Mouse (Mus musculus): Measurements from ENCODE around the gene Tmem176b. TPM values are rescaled to one million over a fixed set of nuclear protein-coding genes. Genes with fewer than 3 reads are reported as not detected.
"Not testable (repeated sequence)": the region's sequence is repeated elsewhere in the genome, so short reads cannot be mapped to it uniquely, and the experiment has no call there.

The Tmem176b gene
- total and polyA plus RNA-seq, 2 experiments, result 92.9 to 394 TPM

GRCm38 (mm10) chr6:48867158-48867557 lies 25.9 kb upstream of the Tmem176b start:
- DNase-seq (ENCODE audit: extremely low read depth, low read depth, low spot score), result no peak
- Histone ChIP-seq H3K4me1 (ENCODE audit: control insufficient read depth, insufficient read depth, low read length) (peaks cover 4% of the 10 kb centered on the region; the same call in 1 of the 2 replicates), H3K27ac (replicated peaks; ENCODE audit: insufficient read depth, low read depth, low read length) (no peak overlapping the region), H3K36me3 (ENCODE audit: control insufficient read depth, insufficient read depth, low read length) (no peaks in the 10 kb centered on the region), H3K79me2 (ENCODE audit: control insufficient read depth, insufficient read depth, low read length) (no peaks in the 10 kb centered on the region), H3K9ac (ENCODE audit: low read depth, low read length) (no peak overlapping the region), H3K4me3 (ENCODE audit: insufficient read depth, low read depth, low read length) (no peak overlapping the region), H3K27me3 (ENCODE audit: control insufficient read depth, insufficient read depth, low read length) (no peaks in the 10 kb centered on the region)
- 85% methylated on average over 4 of the region's 4 CpGs for WGBS
- TF ChIP-seq POLR2A (IDR thresholded peaks at IDR 0.05; ENCODE audit: extremely low read depth, insufficient read depth, low read length) (no peak), CTCF (IDR thresholded peaks at IDR 0.05; ENCODE audit: low read depth, low read length) (no peak)

- H3K9ac ChIP-seq (ENCODE audit: low read depth, low read length); H3K4me1 ChIP-seq (ENCODE audit: control insufficient read depth, insufficient read depth, low read length); H3K27me3 ChIP-seq (ENCODE audit: control insufficient read depth, insufficient read depth, low read length); H3K27ac ChIP-seq (replicated peaks; ENCODE audit: insufficient read depth, low read depth, low read length); H3K79me2 ChIP-seq (ENCODE audit: control insufficient read depth, insufficient read depth, low read length); H3K36me3 ChIP-seq (ENCODE audit: control insufficient read depth, insufficient read depth, low read length); DNase-seq (ENCODE audit: extremely low read depth, low read depth, low spot score); H3K4me3 ChIP-seq (ENCODE audit: insufficient read depth, low read depth, low read length): not testable (repeated sequence)
- WGBS, result 73% methylated on average over 1 of the region's 1 CpGs
Observed at GRCm38 (mm10) chr6:48866355-48866950, 25.2 kb upstream of the Tmem176b start.

DNA sequence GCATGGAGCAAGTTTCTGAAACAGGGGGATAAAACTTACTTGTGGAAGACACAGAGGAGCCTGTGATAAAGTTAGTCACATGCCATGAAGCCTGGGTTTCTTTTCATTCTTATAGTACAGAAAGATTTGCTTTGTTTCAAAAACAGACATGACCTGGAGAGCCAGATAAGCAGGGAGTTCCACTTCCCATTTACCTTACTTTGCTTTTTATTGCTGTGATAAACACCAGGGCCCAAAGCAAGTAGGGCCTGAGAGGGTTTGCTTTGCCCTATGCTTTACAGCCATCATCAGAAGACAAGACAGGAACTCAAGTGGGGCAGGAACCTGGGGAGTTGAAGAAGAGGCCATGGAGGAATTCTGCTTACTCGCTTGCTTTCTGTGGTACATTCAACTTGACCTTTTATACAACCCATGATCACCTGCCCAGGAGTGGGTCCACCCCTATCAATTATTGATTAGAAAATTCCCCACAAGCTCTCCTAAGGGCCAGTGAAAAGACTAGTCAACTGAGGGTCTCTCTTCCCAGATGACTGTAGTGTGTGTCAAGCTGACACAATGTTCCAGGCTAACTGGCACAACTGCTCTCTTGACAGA lies 24.0 kb upstream of the Tmem176b start:
- Histone ChIP-seq H3K79me2 (ENCODE audit: control insufficient read depth, insufficient read depth, low read length) (no peaks in the 10 kb centered on the region), H3K4me3 (ENCODE audit: insufficient read depth, low read depth, low read length) (no peak overlapping the region), H3K27me3 (ENCODE audit: control insufficient read depth, insufficient read depth, low read length) (no peaks in the 10 kb centered on the region), H3K4me1 (ENCODE audit: control insufficient read depth, insufficient read depth, low read length) (peaks cover 4% of the 10 kb centered on the region; the same call in 1 of the 2 replicates), H3K27ac (replicated peaks; ENCODE audit: insufficient read depth, low read depth, low read length) (no peak overlapping the region), H3K9ac (ENCODE audit: low read depth, low read length) (no peak overlapping the region), H3K36me3 (ENCODE audit: control insufficient read depth, insufficient read depth, low read length) (no peaks in the 10 kb centered on the region)
- no peak for DNase-seq (ENCODE audit: extremely low read depth, low read depth, low spot score)
- no peak for TF ChIP-seq CTCF (IDR thresholded peaks at IDR 0.05; ENCODE audit: low read depth, low read length)
- no peak for TF ChIP-seq POLR2A (IDR thresholded peaks at IDR 0.05; ENCODE audit: extremely low read depth, insufficient read depth, low read length)
- WGBS, result 81% methylated on average over 1 of the region's 1 CpGs

- H3K36me3 ChIP-seq (ENCODE audit: control insufficient read depth, insufficient read depth, low read length), result no peaks in the 10 kb centered on the region
- no peak for DNase-seq (ENCODE audit: extremely low read depth, low read depth, low spot score)
- no peaks in the 10 kb centered on the region for H3K79me2 ChIP-seq (ENCODE audit: control insufficient read depth, insufficient read depth, low read length)
- peaks cover 4% of the 10 kb centered on the region; the same call in 1 of the 2 replicates for H3K4me1 ChIP-seq (ENCODE audit: control insufficient read depth, insufficient read depth, low read length)
- H3K27ac ChIP-seq (replicated peaks; ENCODE audit: insufficient read depth, low read depth, low read length), result no peak overlapping the region
- H3K27me3 ChIP-seq (ENCODE audit: control insufficient read depth, insufficient read depth, low read length), result no peaks in the 10 kb centered on the region
- WGBS, result 48% methylated on average over 3 of the region's 3 CpGs
- no peak overlapping the region for H3K9ac ChIP-seq (ENCODE audit: low read depth, low read length)
- H3K4me3 ChIP-seq (ENCODE audit: insufficient read depth, low read depth, low read length), result no peak overlapping the region
- no peak for TF ChIP-seq POLR2A (IDR thresholded peaks at IDR 0.05; ENCODE audit: extremely low read depth, insufficient read depth, low read length)
- no peak for TF ChIP-seq CTCF (IDR thresholded peaks at IDR 0.05; ENCODE audit: low read depth, low read length)
Observed at GRCm38 (mm10) chr6:48864723-48865122, 23.4 kb upstream of the Tmem176b start.

DNA sequence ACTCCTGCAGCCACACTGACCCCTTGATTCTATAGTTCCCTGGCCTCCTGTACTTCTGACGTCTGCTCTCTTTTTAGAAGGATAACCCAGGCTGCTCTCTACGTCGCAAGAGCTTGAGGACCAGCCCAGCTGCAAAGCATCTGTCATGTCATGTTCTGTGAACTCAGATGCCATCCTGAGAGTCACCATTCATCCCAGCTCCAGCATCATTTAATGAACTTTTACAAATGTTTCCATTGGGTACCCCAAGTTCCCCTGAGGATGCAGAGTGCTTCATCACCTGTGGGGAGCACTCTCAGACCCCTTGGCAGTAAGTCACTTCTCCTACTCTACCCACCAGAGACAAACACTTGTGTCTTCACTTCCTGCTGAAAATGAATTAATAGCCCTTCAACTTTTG lies 22.9 kb upstream of the Tmem176b start:
- Histone ChIP-seq H3K79me2 (ENCODE audit: control insufficient read depth, insufficient read depth, low read length) (no peaks in the 10 kb centered on the region), H3K4me1 (ENCODE audit: control insufficient read depth, insufficient read depth, low read length) (peaks cover 4% of the 10 kb centered on the region; the same call in 1 of the 2 replicates), H3K9ac (ENCODE audit: low read depth, low read length) (no peak overlapping the region), H3K4me3 (ENCODE audit: insufficient read depth, low read depth, low read length) (no peak overlapping the region), H3K36me3 (ENCODE audit: control insufficient read depth, insufficient read depth, low read length) (no peaks in the 10 kb centered on the region), H3K27ac (replicated peaks; ENCODE audit: insufficient read depth, low read depth, low read length) (no peak overlapping the region), H3K27me3 (ENCODE audit: control insufficient read depth, insufficient read depth, low read length) (no peaks in the 10 kb centered on the region)
- WGBS, result 89% methylated on average over 3 of the region's 3 CpGs
- no peak for DNase-seq (ENCODE audit: extremely low read depth, low read depth, low spot score)
- TF ChIP-seq CTCF (IDR thresholded peaks at IDR 0.05; ENCODE audit: low read depth, low read length) (no peak), POLR2A (IDR thresholded peaks at IDR 0.05; ENCODE audit: extremely low read depth, insufficient read depth, low read length) (no peak)

- no peak for TF ChIP-seq CTCF (IDR thresholded peaks at IDR 0.05; ENCODE audit: low read depth, low read length)
- TF ChIP-seq POLR2A (IDR thresholded peaks at IDR 0.05; ENCODE audit: extremely low read depth, insufficient read depth, low read length), result no peak
- Histone ChIP-seq H3K9ac (ENCODE audit: low read depth, low read length) (no peak overlapping the region), H3K27me3 (ENCODE audit: control insufficient read depth, insufficient read depth, low read length) (no peaks in the 10 kb centered on the region), H3K27ac (replicated peaks; ENCODE audit: insufficient read depth, low read depth, low read length) (no peak overlapping the region), H3K4me3 (ENCODE audit: insufficient read depth, low read depth, low read length) (no peak overlapping the region), H3K36me3 (ENCODE audit: control insufficient read depth, insufficient read depth, low read length) (no peaks in the 10 kb centered on the region), H3K4me1 (ENCODE audit: control insufficient read depth, insufficient read depth, low read length) (peaks cover 4% of the 10 kb centered on the region; the same call in 1 of the 2 replicates), H3K79me2 (ENCODE audit: control insufficient read depth, insufficient read depth, low read length) (no peaks in the 10 kb centered on the region)
- DNase-seq (ENCODE audit: extremely low read depth, low read depth, low spot score), result no peak
- WGBS, result 81% methylated on average over 7 of the region's 7 CpGs
Observed at GRCm38 (mm10) chr6:48863488-48863887, 22.2 kb upstream of the Tmem176b start.
